Mouse (Mus musculus) kidney, adult 8-10 months (tissue): ENCODE data around the gene Fxyd7.

ENCODE experiments used
- DNase-seq, 2 experiments: peaks; one replicate each; pipeline ENCODE4 v3.0.0; 2022

The Fxyd7 gene

GRCm38 (mm10) chr7:31074713-31075069 lies 23.4 kb upstream of the Fxyd7 start:
- DNase-seq: no peak

- DNase-seq: no peak
Observed at GRCm38 (mm10) chr7:31074061-31074712, 22.9 kb upstream of the Fxyd7 start.

GRCm38 (mm10) chr7:31073546-31073945 lies 22.3 kb upstream of the Fxyd7 start:
- DNase-seq: no peak

- DNase-seq: no peak
Observed at GRCm38 (mm10) chr7:31072326-31072725, 21.1 kb upstream of the Fxyd7 start.

GRCm38 (mm10) chr7:31070324-31070723 lies 19.1 kb upstream of the Fxyd7 start:
- DNase-seq: no peak

GRCm38 (mm10) chr7:31069491-31069890 lies 18.2 kb upstream of the Fxyd7 start:
- DNase-seq: no peak

GRCm38 (mm10) chr7:31067836-31068235 lies 16.6 kb upstream of the Fxyd7 start:
- DNase-seq: no peak

GRCm38 (mm10) chr7:31063074-31063560 lies 11.8 kb upstream of the Fxyd7 start:
- DNase-seq: no peak

- no peak for DNase-seq
Observed at GRCm38 (mm10) chr7:31060621-31061010, 9.3 kb upstream of the Fxyd7 start.

GRCm38 (mm10) chr7:31059919-31060620 lies 8.8 kb upstream of the Fxyd7 start:
- no peak for DNase-seq

GRCm38 (mm10) chr7:31059108-31059507 lies 7.8 kb upstream of the Fxyd7 start, which contains the start of gene Lgi4:
Gene Lgi4 (plus strand): TSS chr7:31059342.
- DNase-seq: peak; percentile 47 to 77

GRCm38 (mm10) chr7:31058211-31058610 lies 6.9 kb upstream of the Fxyd7 start:
- no peak for DNase-seq

GRCm38 (mm10) chr7:31057730-31058129 lies 6.5 kb upstream of the Fxyd7 start:
- no peak for DNase-seq

- DNase-seq: no peak
Observed at GRCm38 (mm10) chr7:31057071-31057470, 5.8 kb upstream of the Fxyd7 start, which contains the start of gene Fxyd1. Gene Fxyd1 (minus strand): TSS chr7:31057199.

GRCm38 (mm10) chr7:31056448-31056847 lies 5.2 kb upstream of the Fxyd7 start:
- no peak for DNase-seq

- DNase-seq: peak; percentile 28 to 30
Observed at GRCm38 (mm10) chr7:31055883-31056282, 4.6 kb upstream of the Fxyd7 start.

GRCm38 (mm10) chr7:31055354-31055824 lies 4.1 kb upstream of the Fxyd7 start:
- peak; percentile 33 to 67 for DNase-seq

GRCm38 (mm10) chr7:31054661-31055320 lies 3.5 kb upstream of the Fxyd7 start:
- DNase-seq: no peak

GRCm38 (mm10) chr7:31053882-31054447 lies 2.7 kb upstream of the Fxyd7 start:
- no peak for DNase-seq

GRCm38 (mm10) chr7:31052636-31053434 lies 1.6 kb upstream of the Fxyd7 start:
- no peak for DNase-seq

- no peak for DNase-seq
Observed at GRCm38 (mm10) chr7:31052251-31052635, 976 bp upstream of the Fxyd7 start.

GRCm38 (mm10) chr7:31050921-31051320 lies 346 bp downstream of the Fxyd7 start:
- no peak for DNase-seq
